Mouse (Mus musculus): ENCODE data around the gene Asap3.

The Asap3 gene
- long read RNA-seq, experiment 1, full-length matches to known transcripts, result 2 of 3 reads
- long read RNA-seq, experiment 1, partial matches to known transcripts, result 1 of 3 reads
- long read RNA-seq, experiment 1, other reads (novel, unspliced or antisense), result 0 of 3 reads
- long read RNA-seq, experiment 2, partial matches to known transcripts, result 1 of 1 reads
- long read RNA-seq, experiment 2, other reads (novel, unspliced or antisense), result 0 of 1 reads

GRCm38 (mm10) chr4:136206033-136206893 lies at the start of gene Asap3:
Asap3 (plus strand) TSS chr4:136206365.
- intact Hi-C loops (cut with DNase I), result no loop called here

- intact Hi-C loops (cut with DNase I), result loop anchor here (2.0 to 10.0 kb wide), 2 partner anchors 88 to 194 kb away; partner anchors contain the start of gene Gale
Measured at GRCm38 (mm10) chr4:136158498-136158897, 47.7 kb upstream of the Asap3 start.

GRCm38 (mm10) chr4:136159802-136160397 lies 46.3 kb upstream of the Asap3 start:
- intact Hi-C loops (cut with DNase I), result loop anchor here (2.0 to 10.0 kb wide), 2 partner anchors 89 to 195 kb away; partner anchors contain the start of gene Gale

GRCm38 (mm10) chr4:136163448-136163847 lies 42.7 kb upstream of the Asap3 start:
- intact Hi-C loops (cut with DNase I), result no loop called here

- intact Hi-C loops (cut with DNase I), result loop anchor here (1.0 kb wide), 1 partner anchor 35 kb away; no protein-coding TSS in a partner anchor
Measured at GRCm38 (mm10) chr4:136164981-136165380, 41.2 kb upstream of the Asap3 start.

GRCm38 (mm10) chr4:136167701-136168100 lies 38.5 kb upstream of the Asap3 start:
- intact Hi-C loops (cut with DNase I), result no loop called here

GRCm38 (mm10) chr4:136170401-136170800 lies 35.8 kb upstream of the Asap3 start:
- intact Hi-C loops (cut with DNase I), result no loop called here

GRCm38 (mm10) chr4:136171455-136171854 lies 34.7 kb upstream of the Asap3 start:
- intact Hi-C loops (cut with DNase I), result no loop called here

GRCm38 (mm10) chr4:136172011-136172541 lies 34.1 kb upstream of the Asap3 start, which contains the start of gene E2f2:
E2f2 (plus strand) TSS chr4:136172394.
- intact Hi-C loops (cut with DNase I), result no loop called here

- intact Hi-C loops (cut with DNase I), result no loop called here
Measured at GRCm38 (mm10) chr4:136172542-136173209, 33.5 kb upstream of the Asap3 start.

GRCm38 (mm10) chr4:136173210-136173715 lies 32.9 kb upstream of the Asap3 start:
- intact Hi-C loops (cut with DNase I), result no loop called here

- intact Hi-C loops (cut with DNase I), result no loop called here
Measured at GRCm38 (mm10) chr4:136174216-136175193, 31.7 kb upstream of the Asap3 start.

GRCm38 (mm10) chr4:136176022-136176552 lies 30.1 kb upstream of the Asap3 start:
- intact Hi-C loops (cut with DNase I), result no loop called here

- intact Hi-C loops (cut with DNase I), result no loop called here
Measured at GRCm38 (mm10) chr4:136177244-136177611, 28.9 kb upstream of the Asap3 start.

- intact Hi-C loops (cut with DNase I), result no loop called here
Measured at GRCm38 (mm10) chr4:136177612-136178474, 28.3 kb upstream of the Asap3 start.

- intact Hi-C loops (cut with DNase I), result no loop called here
Measured at GRCm38 (mm10) chr4:136178475-136178921, 27.7 kb upstream of the Asap3 start.

- intact Hi-C loops (cut with DNase I), result no loop called here
Measured at GRCm38 (mm10) chr4:136179456-136179855, 26.7 kb upstream of the Asap3 start.

- intact Hi-C loops (cut with DNase I), result no loop called here
Measured at GRCm38 (mm10) chr4:136179998-136180397, 26.2 kb upstream of the Asap3 start.
